Mouse (Mus musculus): ENCODE results near the gene Neu3.

GRCm38 (mm10) chr7:99851121-99851520 lies 22.9 kb upstream of the Neu3 start:
- TF ChIP-seq TCF3 (IDR thresholded peaks at IDR 0.05; ENCODE audit: insufficient read length, low read depth) = no peak
- no peak for TF ChIP-seq POLR2A (IDR thresholded peaks at IDR 0.05; ENCODE audit: insufficient read length, low read depth)
- TF ChIP-seq MYOD1 (IDR thresholded peaks at IDR 0.05; ENCODE audit: control insufficient read depth in 1 of 3, insufficient read length in 2 of 3, low read depth in 2 of 3) = no peak
